Mouse (Mus musculus) layer of hippocampus, adult 18-20 months (tissue): ENCODE measurements around the gene Tep1. TPM values are rescaled to one million over a fixed set of nuclear protein-coding genes. Genes with fewer than 3 reads are reported as not detected.
"Not testable (repeated sequence)": the region's sequence is repeated elsewhere in the genome, so short reads cannot be mapped to it uniquely, and the experiment has no call there.

ENCODE experiments used
- DNase-seq, 2 experiments: peaks; one replicate each; pipeline ENCODE4 v3.0.0; 2022; ENCODE audit warnings: low spot score in 2 of 2
- long read RNA-seq: library from polyadenylated mRNA; stranded (forward); transcript quantifications from one replicate; pipeline ENCODE4 v2.0.0, GENCODE M21; 2021
- total RNA-seq, 2 experiments: library from RNA; stranded (reverse); gene quantifications; 2 replicates each; pipeline ENCODE4 v1.2.3; 2021

Tep1 gene
- 1 to 10 TPM; 2.9 to 3.6 TPM for total RNA-seq
- long read RNA-seq, partial matches to known transcripts, result 1 of 1 reads
- long read RNA-seq, other reads (novel, unspliced or antisense), result 0 of 1 reads

GRCm38 (mm10) chr14:50869889-50870804, at the start of gene Tep1:
TSS of gene Tep1 (minus strand) at chr14:50870560.
- DNase-seq, result peak in 1 of 2 experiments; percentile 31

- DNase-seq, result no peak
Measured at GRCm38 (mm10) chr14:50911356-50911755, 41.0 kb upstream of the Tep1 start.

GRCm38 (mm10) chr14:50908126-50908525, 37.8 kb upstream of the Tep1 start:
- no peak for DNase-seq

GRCm38 (mm10) chr14:50905327-50905726, 35.0 kb upstream of the Tep1 start:
- not testable (repeated sequence) for DNase-seq

GRCm38 (mm10) chr14:50904828-50905129, 34.4 kb upstream of the Tep1 start:
- DNase-seq, result no peak

GRCm38 (mm10) chr14:50903973-50904827, 33.8 kb upstream of the Tep1 start:
- DNase-seq, result no peak

GRCm38 (mm10) chr14:50897992-50898391, 27.6 kb upstream of the Tep1 start:
- DNase-seq, result not testable (repeated sequence)

GRCm38 (mm10) chr14:50897374-50897765, 27.0 kb upstream of the Tep1 start, which contains the start of gene Klhl33:
TSS of gene Klhl33 (minus strand) at chr14:50897507.
- peak in 1 of 2 experiments; percentile 21 for DNase-seq

GRCm38 (mm10) chr14:50896747-50897373, 26.5 kb upstream of the Tep1 start:
- peak; percentile 15 to 42 for DNase-seq

GRCm38 (mm10) chr14:50895985-50896746, 25.8 kb upstream of the Tep1 start:
- peak; percentile 39 to 84 for DNase-seq

- DNase-seq, result no peak
Measured at GRCm38 (mm10) chr14:50895407-50895806, 25.0 kb upstream of the Tep1 start.

GRCm38 (mm10) chr14:50892541-50893459, 22.4 kb upstream of the Tep1 start:
- DNase-seq, result no peak

GRCm38 (mm10) chr14:50892091-50892490, 21.7 kb upstream of the Tep1 start:
- no peak for DNase-seq

- no peak for DNase-seq
Measured at GRCm38 (mm10) chr14:50891621-50892020, 21.3 kb upstream of the Tep1 start.

GRCm38 (mm10) chr14:50876236-50876950, 6.0 kb upstream of the Tep1 start:
- no peak for DNase-seq

GRCm38 (mm10) chr14:50875591-50876230, 5.4 kb upstream of the Tep1 start:
- no peak for DNase-seq

GRCm38 (mm10) chr14:50875175-50875574, 4.8 kb upstream of the Tep1 start:
- DNase-seq, result no peak

- no peak for DNase-seq
Measured at GRCm38 (mm10) chr14:50871284-50871683, 924 bp upstream of the Tep1 start.
